Mouse (Mus musculus) limb, embryonic 15.5 days (tissue): ENCODE measurements around the gene Pcx. TPM values are rescaled to one million over a fixed set of nuclear protein-coding genes. Genes with fewer than 3 reads are reported as not detected.

Source experiments
- ATAC-seq: fragments of 200-750 bp; cut with Nextera tagmentation; 2 replicates; pipeline ENCODE4 v1.8.0; 2017; ENCODE audit warnings: low read depth, moderate TSS enrichment; ENCODE audit not compliant: insufficient number of reproducible peaks, low FRiP score, low TSS enrichment
- H3K27ac ChIP-seq: fragments of 300-500 bp; sonication (generic); 2 replicates; pipeline ENCODE4 v1.5.1; 2015; ENCODE audit warnings: moderate library complexity, mild to moderate bottlenecking, inconsistent platforms
- H3K27me3 ChIP-seq: fragments of 300-500 bp; sonication (generic); 2 replicates; pipeline ENCODE4 v1.6.1; 2015; ENCODE audit warnings: inconsistent platforms
- H3K36me3 ChIP-seq: fragments of 300-500 bp; sonication (generic); 2 replicates; pipeline ENCODE4 v1.6.1; 2015; ENCODE audit warnings: inconsistent platforms
- H3K4me1 ChIP-seq: fragments of 300-500 bp; sonication (generic); 2 replicates; pipeline ENCODE4 v1.6.1; 2015; ENCODE audit warnings: inconsistent platforms
- H3K4me2 ChIP-seq: fragments of 300-500 bp; sonication (generic); 2 replicates; pipeline ENCODE4 v1.6.1; 2015; ENCODE audit warnings: mild to moderate bottlenecking, inconsistent platforms
- H3K4me3 ChIP-seq: fragments of 300-500 bp; sonication (generic); 2 replicates; pipeline ENCODE4 v1.5.1; 2015; ENCODE audit warnings: mild to moderate bottlenecking, inconsistent platforms
- H3K9ac ChIP-seq: fragments of 300-500 bp; sonication (generic); 2 replicates; pipeline ENCODE4 v1.6.1; 2015; ENCODE audit warnings: inconsistent platforms
- H3K9me3 ChIP-seq: fragments of 300-500 bp; sonication (generic); 2 replicates; pipeline ENCODE4 v1.6.1; 2016; ENCODE audit warnings: inconsistent platforms
- WGBS: fragments of 180-500 bp; shearing (Covaris S2); methylation state at CpG from one replicate; pipeline ENCODE4 v1.1.7; 2015; 5-methylcytosine and 5-hydroxymethylcytosine counted together
- polyA plus RNA-seq: library from polyadenylated mRNA; unstranded; fragments of >200 nt; fragmentation: Nextera tagmentation; extraction: Ambion mirVana; gene quantifications from 2 replicates; pipeline ENCODE4 v1.2.1, GENCODE M21; 2015

The Pcx gene
- polyA plus RNA-seq, 1 experiment from 2014 or later = 16.2 TPM

DNA sequence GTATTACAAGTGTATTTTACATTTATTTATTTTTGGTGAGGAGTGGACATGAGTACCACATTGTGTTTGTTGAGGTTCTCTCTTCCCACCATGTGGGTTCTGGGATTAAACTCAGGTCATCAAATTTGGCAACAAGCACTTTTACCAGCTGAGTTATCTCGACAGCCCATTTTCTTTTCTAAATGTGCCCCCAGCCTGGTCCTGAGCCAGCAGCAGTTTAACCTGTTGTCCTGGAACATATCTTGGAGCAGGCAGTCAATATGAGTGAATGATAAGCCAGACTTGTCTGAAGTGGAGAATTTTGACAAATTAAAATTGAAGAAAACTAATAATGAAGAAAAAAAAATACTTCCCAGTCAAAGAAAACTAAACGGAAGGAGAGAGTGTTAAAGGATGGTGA is 85.8 kb downstream of the Pcx start:
- no peak overlapping the region for H3K4me2 ChIP-seq
- no peak overlapping the region for H3K4me3 ChIP-seq
- H3K4me1 ChIP-seq = no peaks in the 10 kb centered on the region
- H3K36me3 ChIP-seq = no peaks in the 10 kb centered on the region
- H3K27ac ChIP-seq = no peak overlapping the region
- no peaks in the 10 kb centered on the region for H3K9me3 ChIP-seq
- 70% methylated on average over 2 of the region's 2 CpGs for WGBS
- no peaks in the 10 kb centered on the region for H3K27me3 ChIP-seq
- H3K9ac ChIP-seq = no peak overlapping the region
- no peak for ATAC-seq

GRCm38 (mm10) chr19:4602459-4602858 is 92.2 kb downstream of the Pcx start:
- no peak for ATAC-seq
- Histone ChIP-seq H3K4me3 (no peak overlapping the region), H3K9ac (no peak overlapping the region), H3K27ac (no peak overlapping the region), H3K9me3 (no peaks in the 10 kb centered on the region), H3K4me1 (peaks cover 9% of the 10 kb centered on the region), H3K27me3 (no peaks in the 10 kb centered on the region), H3K36me3 (no peaks in the 10 kb centered on the region), H3K4me2 (no peak overlapping the region)
- 94% methylated on average over 20 of the region's 20 CpGs for WGBS

DNA sequence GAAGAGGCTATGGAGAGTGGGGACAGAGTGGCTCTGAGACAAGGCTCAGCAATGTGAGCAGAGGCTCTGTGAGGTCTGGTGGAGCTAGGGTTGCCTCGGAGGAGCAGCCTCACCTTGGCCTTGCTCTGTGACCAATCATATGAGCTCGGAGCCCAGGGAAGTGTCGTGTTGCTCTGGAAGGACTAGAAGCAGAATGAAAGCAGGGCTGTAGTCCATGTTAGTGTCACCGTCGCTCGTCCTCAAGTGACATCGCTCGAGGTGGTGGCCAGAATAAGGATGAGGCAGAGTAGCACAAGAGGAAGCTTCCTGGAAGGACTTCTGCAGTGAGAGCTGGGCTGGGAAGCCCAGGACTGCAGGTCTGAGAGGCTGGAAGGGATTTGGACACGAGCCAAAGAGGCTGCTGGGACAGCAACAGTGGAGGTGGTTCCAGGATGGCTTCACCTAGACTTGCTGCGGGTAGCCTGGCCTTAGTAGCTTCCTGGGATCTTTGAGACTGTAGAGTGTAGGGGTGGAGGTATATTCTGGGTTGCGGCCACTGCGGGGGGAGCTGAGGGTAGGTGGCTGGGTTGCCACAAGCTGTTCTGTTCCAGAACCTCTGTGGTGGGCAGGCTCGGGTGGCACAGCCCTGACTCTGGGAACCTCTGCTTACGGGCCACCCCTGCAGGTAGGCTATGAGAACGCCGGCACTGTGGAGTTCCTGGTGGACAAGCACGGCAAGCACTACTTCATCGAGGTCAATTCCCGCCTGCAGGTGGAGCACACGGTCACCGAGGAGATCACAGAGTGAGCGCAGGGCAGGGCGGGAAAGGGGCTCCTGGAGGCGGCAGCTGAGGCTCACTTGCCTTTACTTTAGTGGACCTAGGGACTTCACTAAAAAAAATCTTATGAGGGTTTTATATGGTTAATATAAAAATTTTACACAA is 93.8 kb downstream of the Pcx start:
- no peak for ATAC-seq
- no peak overlapping the region for H3K27ac ChIP-seq
- H3K27me3 ChIP-seq = no peaks in the 10 kb centered on the region
- H3K36me3 ChIP-seq = no peaks in the 10 kb centered on the region
- no peak overlapping the region for H3K4me3 ChIP-seq
- no peak overlapping the region for H3K9ac ChIP-seq
- H3K4me2 ChIP-seq = 0 out of 2 replicates have a peak overlapping the region, but pooled peaks have one; percentile 7
- no peaks in the 10 kb centered on the region for H3K9me3 ChIP-seq
- peaks cover 9% of the 10 kb centered on the region for H3K4me1 ChIP-seq
- WGBS = 34% methylated on average over 24 of the region's 24 CpGs

DNA sequence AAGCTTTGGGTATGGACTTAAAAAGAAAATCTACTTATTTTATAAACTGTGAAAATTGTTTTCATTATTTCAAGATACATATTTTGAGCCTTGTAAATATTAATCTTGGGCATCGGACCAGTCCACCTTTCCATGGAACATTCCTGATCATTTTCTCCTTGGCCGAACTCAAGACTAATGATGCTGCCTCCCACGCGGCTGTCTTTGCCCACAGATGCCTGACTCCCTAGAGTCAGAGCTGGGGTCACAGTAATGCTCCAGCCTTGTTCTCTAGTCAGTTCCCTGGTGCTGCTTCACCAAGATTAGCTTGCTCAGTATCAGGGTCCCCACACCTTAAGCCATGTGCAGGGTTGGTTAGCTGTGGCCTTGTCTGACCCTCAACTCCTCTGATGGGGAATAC is 95.4 kb downstream of the Pcx start:
- no peaks in the 10 kb centered on the region; the same call in 1 of the 2 replicates for H3K36me3 ChIP-seq
- 88% methylated on average over 4 of the region's 4 CpGs for WGBS
- H3K27me3 ChIP-seq = no peaks in the 10 kb centered on the region
- no peak overlapping the region for H3K4me3 ChIP-seq
- H3K27ac ChIP-seq = no peak overlapping the region
- no peak overlapping the region for H3K4me2 ChIP-seq
- H3K4me1 ChIP-seq = peaks cover 9% of the 10 kb centered on the region
- H3K9me3 ChIP-seq = no peaks in the 10 kb centered on the region
- H3K9ac ChIP-seq = no peak overlapping the region
- no peak for ATAC-seq

GRCm38 (mm10) chr19:4607406-4607805 is 97.1 kb downstream of the Pcx start:
- Histone ChIP-seq H3K4me3 (no peak overlapping the region), H3K36me3 (peaks cover 16% of the 10 kb centered on the region), H3K4me2 (no peak overlapping the region), H3K27ac (no peak overlapping the region), H3K4me1 (peaks cover 14% of the 10 kb centered on the region), H3K9me3 (no peaks in the 10 kb centered on the region), H3K9ac (no peak overlapping the region), H3K27me3 (no peaks in the 10 kb centered on the region)
- ATAC-seq = no peak
- WGBS = 86% methylated on average over 12 of the region's 12 CpGs

- no peak for ATAC-seq
- 79% methylated on average over 4 of the region's 4 CpGs for WGBS
These were observed 98.2 kb downstream of the Pcx start for GRCm38 (mm10) chr19:4608511-4608910.

DNA sequence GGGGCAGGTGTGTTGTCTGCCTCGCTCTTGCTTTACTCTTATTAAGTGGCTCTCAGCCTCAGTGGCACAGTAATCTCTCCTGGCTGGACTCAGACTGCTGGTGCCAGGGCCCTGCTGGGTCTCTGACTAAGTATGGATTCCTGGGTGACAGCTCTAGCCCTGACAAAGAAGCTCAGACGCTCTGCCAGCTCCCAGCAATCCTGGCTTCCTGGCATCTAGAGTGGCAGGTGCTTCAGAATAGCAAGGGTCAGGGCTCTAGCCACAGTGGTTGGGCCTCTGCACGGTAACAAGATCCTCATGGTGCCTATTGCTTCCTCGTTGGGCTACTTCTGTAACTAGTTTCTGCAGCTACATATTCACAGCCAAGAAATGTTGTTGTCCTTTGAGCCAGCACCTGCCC is 99.8 kb downstream of the Pcx start:
- no peak for ATAC-seq
- H3K27me3 ChIP-seq = no peaks in the 10 kb centered on the region
- H3K4me2 ChIP-seq = no peak overlapping the region
- peaks cover 33% of the 10 kb centered on the region for H3K36me3 ChIP-seq
- H3K9ac ChIP-seq = no peak overlapping the region
- H3K9me3 ChIP-seq = no peaks in the 10 kb centered on the region
- H3K4me3 ChIP-seq = no peak overlapping the region
- peaks cover 29% of the 10 kb centered on the region for H3K4me1 ChIP-seq
- H3K27ac ChIP-seq = no peak overlapping the region
- WGBS = 55% methylated on average over 4 of the region's 4 CpGs

More at GRCm38 (mm10) chr19:4608511-4608910, 98.2 kb downstream of the Pcx start:
- H3K9ac ChIP-seq = no peak overlapping the region
- H3K36me3 ChIP-seq = peaks cover 27% of the 10 kb centered on the region
- no peaks in the 10 kb centered on the region for H3K27me3 ChIP-seq
- no peak overlapping the region for H3K27ac ChIP-seq
- no peak overlapping the region for H3K4me2 ChIP-seq
- no peak overlapping the region for H3K4me3 ChIP-seq
- no peaks in the 10 kb centered on the region for H3K9me3 ChIP-seq
- peaks cover 25% of the 10 kb centered on the region for H3K4me1 ChIP-seq

DNA sequence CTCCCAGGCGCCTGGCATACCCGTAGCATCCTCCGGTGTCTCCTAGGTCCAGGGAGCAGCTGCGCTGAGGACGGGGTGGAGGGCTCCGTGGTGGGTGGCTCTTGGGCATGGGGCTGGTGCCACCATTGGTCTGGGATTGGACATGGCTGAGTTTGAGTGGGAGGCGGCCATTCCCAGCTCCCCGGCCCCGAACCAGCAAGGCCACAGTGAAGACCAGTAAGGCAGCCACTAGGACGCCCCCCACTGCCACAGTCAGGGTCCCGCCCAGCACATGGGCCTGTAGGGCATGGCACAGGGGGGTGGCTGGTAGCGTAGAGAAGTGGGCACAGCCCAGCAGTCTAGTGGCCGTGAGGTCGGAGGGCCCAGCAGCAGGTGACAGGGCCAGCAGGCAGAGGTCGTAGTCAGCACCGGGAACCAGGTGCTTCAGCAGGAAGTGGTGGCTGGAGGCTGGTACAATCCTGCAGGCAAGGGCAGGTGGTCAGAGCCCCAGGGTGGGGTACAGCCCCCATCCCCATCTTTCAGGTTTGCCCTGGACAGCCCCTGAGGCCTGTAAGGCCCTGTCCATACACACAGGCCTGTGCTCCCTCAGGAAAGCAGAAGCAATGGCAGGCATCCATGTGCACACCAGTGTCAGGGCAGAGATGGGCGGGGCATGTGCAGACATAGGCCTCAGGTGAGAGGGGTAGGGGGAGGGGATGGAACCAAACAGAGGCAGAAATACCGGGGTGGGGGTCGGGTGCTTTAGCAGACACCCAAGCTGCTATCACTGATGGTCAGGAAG is 102.1 kb downstream of the Pcx start:
- no peaks in the 10 kb centered on the region for H3K9me3 ChIP-seq
- no peak for ATAC-seq
- H3K4me2 ChIP-seq = no peak overlapping the region
- no peak overlapping the region for H3K4me3 ChIP-seq
- H3K36me3 ChIP-seq = peaks cover 33% of the 10 kb centered on the region
- H3K9ac ChIP-seq = no peak overlapping the region
- peaks cover 39% of the 10 kb centered on the region for H3K4me1 ChIP-seq
- H3K27me3 ChIP-seq = no peaks in the 10 kb centered on the region
- WGBS = 85% methylated on average over 19 of the region's 19 CpGs
- no peak overlapping the region for H3K27ac ChIP-seq

GRCm38 (mm10) chr19:4613464-4614304 is 103.4 kb downstream of the Pcx start:
- no peak for ATAC-seq
- H3K9ac ChIP-seq = 0 out of 2 replicates have a peak overlapping the region, but pooled peaks have one; percentile 7
- peak overlapping the region; percentile 83; the same call in 1 of the 2 replicates for H3K4me2 ChIP-seq
- WGBS = 86% methylated on average over 33 of the region's 33 CpGs
- H3K27me3 ChIP-seq = no peaks in the 10 kb centered on the region
- peak overlapping the region; percentile 91; the same call in 1 of the 2 replicates for H3K27ac ChIP-seq
- H3K36me3 ChIP-seq = peaks cover 33% of the 10 kb centered on the region
- peak overlapping the region; percentile 92 for H3K4me3 ChIP-seq
- H3K4me1 ChIP-seq = peaks cover 43% of the 10 kb centered on the region
- no peaks in the 10 kb centered on the region for H3K9me3 ChIP-seq

- ATAC-seq = no peak
- Histone ChIP-seq H3K4me2 (peak overlapping the region; percentile 83), H3K4me1 (peaks cover 43% of the 10 kb centered on the region), H3K9ac (peak overlapping the region; percentile 91), H3K27me3 (no peaks in the 10 kb centered on the region), H3K27ac (peak overlapping the region; percentile 91), H3K9me3 (no peaks in the 10 kb centered on the region), H3K4me3 (peak overlapping the region; percentile 92), H3K36me3 (peaks cover 33% of the 10 kb centered on the region)
- WGBS = 18% methylated on average over 41 of the region's 49 CpGs
These were observed 104.3 kb downstream of the Pcx start for GRCm38 (mm10) chr19:4614305-4615150.
